Mouse (Mus musculus): ENCODE measurements at regions not wholly inside any gene's neighbourhood (a gene's known extent, or its start where the extent isn't known, plus 50 kb on each side); places are given as distances from the start of the nearest gene placed in this dataset.

- no peak for DNase-seq (ENCODE audit: extremely low read depth, low read depth, low spot score)
Observed at GRCm38 (mm10) chr2:45776485-45777135, 659.4 kb upstream of the Zeb2 start.

DNA sequence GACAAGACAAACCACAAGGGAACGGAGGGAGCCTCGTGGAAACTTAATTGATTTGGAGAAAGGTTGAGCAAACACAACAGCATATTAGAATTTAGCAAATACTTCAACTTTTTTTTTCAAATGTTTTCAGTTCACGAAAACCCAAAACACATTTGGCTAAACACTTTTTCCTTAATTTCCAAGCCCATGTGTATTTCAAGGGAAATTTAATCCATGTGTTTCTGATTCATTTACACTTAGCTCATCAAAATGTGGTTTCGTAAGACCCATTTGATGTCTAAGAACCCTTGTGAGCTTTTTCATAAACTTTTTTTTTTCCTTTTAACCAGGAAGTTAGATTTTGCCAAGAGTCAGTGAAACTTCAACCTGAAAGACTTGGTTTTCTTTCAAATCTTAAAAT, 658.5 kb upstream of the Zeb2 start:
- DNase-seq (ENCODE audit: extremely low read depth, low read depth, low spot score), result no peak

GRCm38 (mm10) chr2:45774416-45774815, 657.2 kb upstream of the Zeb2 start:
- DNase-seq (ENCODE audit: extremely low read depth, low read depth, low spot score), result no peak

DNA sequence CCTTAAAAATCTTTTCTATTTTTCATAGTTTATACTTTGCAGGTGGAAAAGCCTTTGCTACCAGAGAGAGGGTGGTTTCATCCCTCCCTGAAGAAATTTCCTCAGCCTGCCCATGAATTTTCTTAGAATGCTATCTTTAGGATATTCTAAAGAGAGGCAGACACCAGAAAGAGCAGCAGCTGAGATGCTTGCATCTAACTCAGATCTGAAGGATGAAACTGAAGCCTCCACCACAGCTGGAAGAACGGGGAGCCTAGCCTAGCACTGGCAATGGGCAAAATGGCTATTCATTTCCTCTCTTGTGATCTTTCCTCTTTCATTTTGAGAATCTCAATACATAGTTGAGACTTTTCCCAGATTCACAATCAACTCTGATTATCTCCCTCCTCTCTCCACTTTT, 640.0 kb upstream of the Zeb2 start:
- DNase-seq (ENCODE audit: extremely low read depth, low read depth, low spot score), result no peak

GRCm38 (mm10) chr2:45756395-45756794, 639.2 kb upstream of the Zeb2 start:
- no peak for DNase-seq (ENCODE audit: extremely low read depth, low read depth, low spot score)

GRCm38 (mm10) chr2:45751746-45752145, 634.6 kb upstream of the Zeb2 start:
- no peak for DNase-seq (ENCODE audit: extremely low read depth, low read depth, low spot score)

DNA sequence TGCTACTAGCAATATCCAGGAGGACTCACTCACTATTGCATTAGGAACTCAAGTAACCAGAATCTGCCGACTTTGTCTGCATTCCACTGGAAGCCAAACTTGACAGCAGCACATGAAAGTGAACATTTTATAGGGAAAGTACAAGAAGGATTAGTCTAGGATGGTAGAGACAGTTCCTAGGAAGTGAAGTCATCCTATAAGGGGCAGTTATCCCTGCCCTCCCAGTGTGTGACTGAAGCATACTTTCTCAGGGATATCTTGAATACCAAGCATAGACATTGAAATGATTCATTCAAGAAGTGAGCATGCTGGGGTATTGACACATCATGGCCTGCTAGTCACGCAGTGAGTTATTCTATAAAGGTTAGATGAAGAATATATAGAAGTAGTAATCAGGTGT, 632.2 kb upstream of the Zeb2 start:
- no peak for DNase-seq (ENCODE audit: extremely low read depth, low read depth, low spot score)

- DNase-seq (ENCODE audit: extremely low read depth, low read depth, low spot score), result no peak
Observed at GRCm38 (mm10) chr2:45747263-45748236, 630.4 kb upstream of the Zeb2 start.

DNA sequence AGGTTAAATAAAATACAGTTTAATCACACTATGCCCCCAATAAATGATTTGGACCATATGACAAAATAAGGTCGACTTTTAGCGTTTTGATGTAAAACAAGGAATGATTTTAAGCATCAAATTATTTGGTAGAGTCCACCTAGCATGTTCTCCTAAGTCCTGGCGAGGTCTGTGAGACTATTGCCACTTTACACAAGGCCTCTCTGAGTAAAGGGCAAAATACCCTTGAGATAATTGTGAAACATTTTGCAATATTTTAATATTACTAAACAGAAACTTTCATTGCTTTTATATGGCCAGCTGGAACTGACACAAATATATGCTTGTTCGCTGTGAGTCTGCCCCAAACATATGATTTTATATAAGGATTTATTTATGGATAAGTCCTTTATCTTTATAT, 629.4 kb upstream of the Zeb2 start:
- no peak for DNase-seq (ENCODE audit: extremely low read depth, low read depth, low spot score)

GRCm38 (mm10) chr2:45736278-45736677, 619.1 kb upstream of the Zeb2 start:
- DNase-seq (ENCODE audit: extremely low read depth, low read depth, low spot score), result no peak

GRCm38 (mm10) chr2:45713997-45714396, 596.8 kb upstream of the Zeb2 start:
- DNase-seq (ENCODE audit: extremely low read depth, low read depth, low spot score), result no peak

- no peak for DNase-seq (ENCODE audit: extremely low read depth, low read depth, low spot score)
Observed at GRCm38 (mm10) chr2:45707026-45707425, 589.8 kb upstream of the Zeb2 start.

GRCm38 (mm10) chr2:45702511-45702910, 585.3 kb upstream of the Zeb2 start:
- DNase-seq (ENCODE audit: extremely low read depth, low read depth, low spot score), result no peak

DNA sequence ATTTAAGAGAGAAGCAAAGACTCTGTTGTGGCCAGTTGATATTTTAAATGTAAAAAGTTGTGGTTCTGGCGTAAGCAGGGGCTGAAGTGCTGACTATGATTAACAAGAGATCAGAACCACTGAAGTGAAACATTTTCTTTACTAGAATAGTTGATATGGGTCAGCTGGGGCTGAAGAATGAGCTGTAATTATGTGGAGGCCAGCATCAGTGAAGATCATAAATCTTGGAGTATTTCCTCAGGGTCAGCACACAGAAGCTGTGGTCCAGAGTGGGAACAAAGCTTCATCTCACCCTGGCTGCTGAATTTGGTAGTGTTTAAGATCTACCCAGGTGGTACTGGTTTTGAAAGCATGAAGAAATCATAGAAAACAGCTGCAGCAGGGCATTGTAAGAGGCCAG, 583.4 kb upstream of the Zeb2 start:
- no peak for DNase-seq (ENCODE audit: extremely low read depth, low read depth, low spot score)

GRCm38 (mm10) chr2:45693291-45694020, 576.3 kb upstream of the Zeb2 start:
- DNase-seq (ENCODE audit: extremely low read depth, low read depth, low spot score), result no peak

GRCm38 (mm10) chr2:45692819-45693218, 575.6 kb upstream of the Zeb2 start:
- no peak for DNase-seq (ENCODE audit: extremely low read depth, low read depth, low spot score)

- DNase-seq (ENCODE audit: extremely low read depth, low read depth, low spot score), result no peak
Observed at GRCm38 (mm10) chr2:45688996-45689395, 571.8 kb upstream of the Zeb2 start.

DNA sequence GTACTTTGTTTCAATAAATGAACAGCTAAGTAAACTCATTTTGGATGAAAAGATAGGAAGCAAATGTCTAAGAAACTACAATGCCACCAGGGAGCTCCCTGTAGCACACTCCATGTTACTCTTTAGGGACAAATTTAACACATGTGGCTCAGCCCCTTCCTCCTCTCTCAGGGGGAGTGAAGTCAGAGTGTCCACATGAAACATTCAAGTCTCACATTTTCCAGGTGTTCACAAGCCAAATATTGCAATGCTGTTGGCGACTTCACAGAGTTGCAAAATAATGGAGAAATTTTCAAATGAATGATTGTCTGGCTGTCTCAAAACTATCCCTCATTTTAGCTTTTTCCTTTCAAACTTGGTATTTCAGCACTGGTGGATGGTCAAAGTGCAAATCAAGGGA, 564.1 kb upstream of the Zeb2 start:
- DNase-seq (ENCODE audit: extremely low read depth, low read depth, low spot score), result no peak

DNA sequence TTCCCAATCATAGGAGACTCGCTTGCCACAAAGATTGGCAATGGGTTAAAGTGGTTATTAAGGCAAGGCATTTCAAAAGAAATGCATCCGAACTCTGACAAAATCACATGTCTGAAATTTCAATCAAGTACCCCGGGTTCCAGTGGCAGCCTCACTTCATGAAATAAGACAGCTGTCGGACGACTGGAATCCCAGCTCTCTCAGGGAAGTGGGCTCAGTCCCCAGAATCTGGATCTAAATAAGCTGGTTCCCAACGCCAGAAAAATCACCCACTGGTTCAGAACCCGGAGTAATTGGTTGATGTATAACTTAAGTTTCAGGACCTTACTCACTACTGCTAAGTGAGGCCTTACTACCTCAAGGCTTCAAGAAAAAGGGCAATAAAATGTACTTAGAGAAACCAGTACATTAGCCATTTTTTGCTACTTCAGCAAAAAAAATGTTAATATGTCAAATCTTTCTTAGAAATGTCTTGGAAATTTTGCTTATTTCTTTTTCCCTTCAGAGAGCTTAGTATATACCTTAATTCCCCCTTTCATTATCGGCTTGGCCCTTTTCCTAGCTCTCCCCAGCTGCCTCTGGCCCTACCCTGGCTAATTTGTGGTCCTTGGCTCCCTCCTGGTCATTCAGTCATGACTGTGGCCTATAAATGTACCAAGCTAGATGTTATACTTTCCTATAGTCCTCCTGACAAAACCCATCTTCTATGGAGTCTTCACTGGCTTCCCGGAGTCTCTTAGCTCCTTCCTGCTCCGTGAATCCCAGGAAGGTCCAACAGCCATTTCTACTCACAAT, 562.1 kb upstream of the Zeb2 start:
- DNase-seq (ENCODE audit: extremely low read depth, low read depth, low spot score), result no peak

DNA sequence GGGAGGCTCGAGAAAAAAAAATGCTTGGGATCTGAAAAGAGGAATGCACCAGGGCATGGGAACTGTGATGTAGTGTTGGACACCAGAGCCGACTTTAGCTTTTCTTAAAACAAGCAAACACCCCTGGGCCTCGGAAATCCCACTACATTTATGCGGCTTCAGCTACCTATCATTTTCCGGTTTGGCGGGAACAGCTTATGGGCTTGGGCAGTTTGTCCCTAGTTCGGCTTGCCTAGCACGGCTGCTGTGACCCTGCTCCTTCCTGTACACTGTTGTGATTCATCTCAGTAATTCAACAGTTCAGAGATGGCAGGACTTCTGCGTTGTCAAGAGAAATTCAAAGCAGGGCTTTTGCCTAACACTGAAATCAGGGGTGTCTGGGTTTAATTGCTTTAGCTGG, 561.5 kb upstream of the Zeb2 start:
- no peak for DNase-seq (ENCODE audit: extremely low read depth, low read depth, low spot score)

GRCm38 (mm10) chr2:45675776-45676175, 558.6 kb upstream of the Zeb2 start:
- no peak for DNase-seq (ENCODE audit: extremely low read depth, low read depth, low spot score)

Measured in fat pad, adult 2 months (tissue).